Mouse (Mus musculus): Measurements from ENCODE around the gene Serpinf1. TPM values are rescaled to one million over a fixed set of nuclear protein-coding genes. Genes with fewer than 3 reads are reported as not detected.
"Not testable (repeated sequence)": the region's sequence is repeated elsewhere in the genome, so short reads cannot be mapped to it uniquely, and the experiment has no call there.

Serpinf1 gene
- total RNA-seq, 4 experiments from 2014 or later, result 8.5 to 17.8 (median 11.3) TPM

GRCm38 (mm10) chr11:75455971-75456370, 33.5 kb upstream of the Serpinf1 start:
- not testable (repeated sequence) for DNase-seq (ENCODE audit: low spot score in 2 of 2)

GRCm38 (mm10) chr11:75455041-75455736, 32.7 kb upstream of the Serpinf1 start:
- no peak for DNase-seq (ENCODE audit: low spot score in 2 of 2)

GRCm38 (mm10) chr11:75453991-75454930, 31.8 kb upstream of the Serpinf1 start, which contains the start of gene Wdr81:
Wdr81 (minus strand) TSS chr11:75454717.
- peak; percentile 65 to 89 for DNase-seq (ENCODE audit: low spot score in 2 of 2)

- no peak for DNase-seq (ENCODE audit: low spot score in 2 of 2)
Measured at GRCm38 (mm10) chr11:75452812-75453557, 30.5 kb upstream of the Serpinf1 start.

- no peak for DNase-seq (ENCODE audit: low spot score in 2 of 2)
Measured at GRCm38 (mm10) chr11:75452081-75452480, 29.6 kb upstream of the Serpinf1 start.

- no peak for DNase-seq (ENCODE audit: low spot score in 2 of 2)
Measured at GRCm38 (mm10) chr11:75450936-75451335, 28.4 kb upstream of the Serpinf1 start.

- DNase-seq (ENCODE audit: low spot score in 2 of 2), result no peak
Measured at GRCm38 (mm10) chr11:75450304-75450908, 27.9 kb upstream of the Serpinf1 start.

- DNase-seq (ENCODE audit: low spot score in 2 of 2), result no peak
Measured at GRCm38 (mm10) chr11:75449695-75450094, 27.2 kb upstream of the Serpinf1 start.

GRCm38 (mm10) chr11:75448575-75448974, 26.1 kb upstream of the Serpinf1 start:
- no peak for DNase-seq (ENCODE audit: low spot score in 2 of 2)

- DNase-seq (ENCODE audit: low spot score in 2 of 2), result no peak
Measured at GRCm38 (mm10) chr11:75443711-75444110, 21.2 kb upstream of the Serpinf1 start.

- DNase-seq (ENCODE audit: low spot score in 2 of 2), result no peak
Measured at GRCm38 (mm10) chr11:75441601-75442000, 19.1 kb upstream of the Serpinf1 start.

GRCm38 (mm10) chr11:75441034-75441433, 18.5 kb upstream of the Serpinf1 start:
- DNase-seq (ENCODE audit: low spot score in 2 of 2), result no peak

- no peak for DNase-seq (ENCODE audit: low spot score in 2 of 2)
Measured at GRCm38 (mm10) chr11:75439951-75440350, 17.4 kb upstream of the Serpinf1 start.

- DNase-seq (ENCODE audit: low spot score in 2 of 2), result no peak
Measured at GRCm38 (mm10) chr11:75439363-75439762, 16.9 kb upstream of the Serpinf1 start, which contains the start of gene Serpinf2. Serpinf2 (minus strand) TSS chr11:75439591.

GRCm38 (mm10) chr11:75438804-75439203, 16.3 kb upstream of the Serpinf1 start:
- DNase-seq (ENCODE audit: low spot score in 2 of 2), result no peak

GRCm38 (mm10) chr11:75438194-75438593, 15.7 kb upstream of the Serpinf1 start:
- DNase-seq (ENCODE audit: low spot score in 2 of 2), result no peak

GRCm38 (mm10) chr11:75434138-75434537, 11.6 kb upstream of the Serpinf1 start:
- DNase-seq (ENCODE audit: low spot score in 2 of 2), result no peak

GRCm38 (mm10) chr11:75431307-75431706, 8.8 kb upstream of the Serpinf1 start:
- DNase-seq (ENCODE audit: low spot score in 2 of 2), result peak in 1 of 2 experiments; percentile 86

GRCm38 (mm10) chr11:75429019-75429705, 6.7 kb upstream of the Serpinf1 start:
- DNase-seq (ENCODE audit: low spot score in 2 of 2), result no peak

GRCm38 (mm10) chr11:75424459-75424858, 2.0 kb upstream of the Serpinf1 start:
- DNase-seq (ENCODE audit: low spot score in 2 of 2), result no peak
